Mouse (Mus musculus) E14TG2a.4 (cell line): ENCODE data around the gene Reps2.

Source experiments
- CTCF ChIP-seq: conservative IDR thresholded peaks from 2 replicates; pipeline ENCODE4 v1.5.1; 2014; ENCODE audit warnings: low read length
- NANOG ChIP-seq: IDR thresholded peaks from 2 replicates; pipeline ENCODE4 v1.6.1; 2014; ENCODE audit warnings: borderline replicate concordance, low read length, mixed read lengths

DNA sequence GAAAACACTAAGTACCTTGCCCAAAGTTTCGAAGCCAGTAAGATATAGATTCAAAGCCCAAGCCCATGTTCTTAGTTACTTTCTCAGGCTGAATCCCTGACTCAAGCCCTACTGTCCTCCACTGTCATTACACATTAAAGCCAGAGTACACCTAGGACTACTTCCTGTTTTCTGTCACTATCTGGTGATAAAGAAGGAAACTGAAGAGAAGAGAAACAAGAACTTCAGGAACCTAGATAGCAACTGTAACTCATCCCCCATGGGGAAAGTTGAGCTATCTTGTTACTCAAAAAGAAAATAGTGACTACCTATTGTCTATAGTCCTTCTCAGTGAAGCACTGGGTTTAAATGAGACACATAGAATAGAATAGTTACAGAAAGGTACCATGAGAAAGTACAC lies 188.1 kb downstream of the Reps2 start:
- no peak for TF ChIP-seq CTCF
- TF ChIP-seq NANOG, result no peak
